Mouse (Mus musculus) erythroblast, embryonic 14.5 days (primary cell): ENCODE results near the gene Dstn. TPM values are rescaled to one million over a fixed set of nuclear protein-coding genes. Genes with fewer than 3 reads are reported as not detected.

Source experiments
- H3K27me3 ChIP-seq: 2 replicates; pipeline ENCODE4 v1.6.1; 2012; ENCODE audit warnings: inconsistent platforms; ENCODE audit not compliant: control insufficient read depth
- H3K36me3 ChIP-seq: 2 replicates; pipeline ENCODE4 v1.6.1; 2012; ENCODE audit warnings: mild to moderate bottlenecking, inconsistent platforms; ENCODE audit not compliant: control insufficient read depth
- H3K4me1 ChIP-seq: 2 replicates; pipeline ENCODE4 v1.6.1; 2012; ENCODE audit warnings: inconsistent platforms; ENCODE audit not compliant: control insufficient read depth
- H3K4me3 ChIP-seq: replicated peaks from 2 replicates; pipeline ENCODE3; 2012; ENCODE audit warnings: moderate library complexity, mild to moderate bottlenecking, inconsistent platforms
- H3K9me3 ChIP-seq: 2 replicates; pipeline ENCODE4 v1.6.1; 2012; ENCODE audit warnings: low read length, inconsistent platforms, mixed read lengths; ENCODE audit not compliant: control insufficient read depth
- GATA1 ChIP-seq: IDR thresholded peaks from 2 replicates; pipeline ENCODE4 v1.6.1; 2012; ENCODE audit warnings: low read length, inconsistent platforms, mixed read lengths
- TAL1 ChIP-seq: IDR thresholded peaks from 3 replicates; pipeline ENCODE4 v1.6.1; 2012; ENCODE audit warnings: low read length, inconsistent platforms, mixed read lengths
- polyA plus RNA-seq: library from polyadenylated mRNA; stranded (reverse); fragments of >175 nt; gene quantifications from 2 replicates; pipeline ENCODE4 v1.2.3, GENCODE M21; 2012

Dstn gene
- polyA plus RNA-seq, 1 experiment = 0.84 TPM

GRCm38 (mm10) chr2:143889131-143889859 is 25.8 kb upstream of the Dstn start:
- no peak overlapping the region for H3K4me3 ChIP-seq
- H3K4me1 ChIP-seq = peaks cover 7% of the 10 kb centered on the region
- no peaks in the 10 kb centered on the region for H3K27me3 ChIP-seq
- no peak for TF ChIP-seq GATA1
- no peak for TF ChIP-seq TAL1
- no peaks in the 10 kb centered on the region for H3K36me3 ChIP-seq
- no peaks in the 10 kb centered on the region for H3K9me3 ChIP-seq

- TF ChIP-seq GATA1 (no peak), TAL1 (no peak)
- Histone ChIP-seq H3K9me3 (no peaks in the 10 kb centered on the region), H3K27me3 (no peaks in the 10 kb centered on the region), H3K36me3 (no peaks in the 10 kb centered on the region), H3K4me1 (peaks cover 7% of the 10 kb centered on the region), H3K4me3 (no peak overlapping the region)
These were observed 25.2 kb upstream of the Dstn start for GRCm38 (mm10) chr2:143889860-143890433.

DNA sequence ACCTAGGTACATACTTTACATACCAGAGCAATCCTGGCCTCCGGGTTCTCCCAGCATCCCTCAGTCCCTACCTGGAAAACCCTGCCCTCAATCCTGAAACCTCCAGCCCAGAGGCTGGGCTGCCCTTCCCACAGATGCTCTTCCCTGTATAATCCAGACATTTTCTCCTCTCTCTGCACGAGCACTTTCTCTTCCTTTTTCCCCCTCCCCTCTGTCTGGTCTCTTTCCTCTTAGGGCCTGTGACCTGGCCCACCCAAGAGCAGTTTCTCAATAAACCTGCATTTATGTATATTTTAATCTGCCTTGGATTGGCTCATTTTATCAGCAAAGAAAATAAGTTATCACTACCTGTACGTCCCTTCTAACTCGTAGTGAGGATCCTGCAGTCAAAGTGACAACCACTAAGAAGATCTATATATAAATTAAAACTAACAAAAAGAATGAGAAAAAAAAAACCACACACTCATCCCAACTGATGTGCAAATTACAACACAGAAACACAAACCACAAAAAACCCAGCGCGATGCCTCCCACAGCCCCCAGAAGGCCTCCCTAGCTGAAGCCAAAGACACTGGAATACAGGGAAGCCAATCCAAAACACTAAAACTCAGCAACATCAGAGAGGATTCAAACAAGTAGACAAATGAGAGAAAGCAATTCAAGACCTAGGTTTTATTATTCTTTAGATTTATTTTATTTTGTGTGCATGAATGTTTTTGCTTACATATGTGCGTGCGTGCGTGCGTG is 23.6 kb upstream of the Dstn start:
- Histone ChIP-seq H3K36me3 (no peaks in the 10 kb centered on the region), H3K27me3 (no peaks in the 10 kb centered on the region), H3K4me1 (peaks cover 7% of the 10 kb centered on the region), H3K4me3 (no peak overlapping the region), H3K9me3 (no peaks in the 10 kb centered on the region)
- no peak for TF ChIP-seq GATA1
- TF ChIP-seq TAL1 = no peak

- H3K36me3 ChIP-seq = no peaks in the 10 kb centered on the region
- H3K9me3 ChIP-seq = no peaks in the 10 kb centered on the region
- TF ChIP-seq TAL1 = no peak
- no peak for TF ChIP-seq GATA1
- no peak overlapping the region for H3K4me3 ChIP-seq
- H3K27me3 ChIP-seq = no peaks in the 10 kb centered on the region
- peaks cover 21% of the 10 kb centered on the region for H3K4me1 ChIP-seq
These were observed 15.5 kb upstream of the Dstn start for GRCm38 (mm10) chr2:143899470-143900220.

DNA sequence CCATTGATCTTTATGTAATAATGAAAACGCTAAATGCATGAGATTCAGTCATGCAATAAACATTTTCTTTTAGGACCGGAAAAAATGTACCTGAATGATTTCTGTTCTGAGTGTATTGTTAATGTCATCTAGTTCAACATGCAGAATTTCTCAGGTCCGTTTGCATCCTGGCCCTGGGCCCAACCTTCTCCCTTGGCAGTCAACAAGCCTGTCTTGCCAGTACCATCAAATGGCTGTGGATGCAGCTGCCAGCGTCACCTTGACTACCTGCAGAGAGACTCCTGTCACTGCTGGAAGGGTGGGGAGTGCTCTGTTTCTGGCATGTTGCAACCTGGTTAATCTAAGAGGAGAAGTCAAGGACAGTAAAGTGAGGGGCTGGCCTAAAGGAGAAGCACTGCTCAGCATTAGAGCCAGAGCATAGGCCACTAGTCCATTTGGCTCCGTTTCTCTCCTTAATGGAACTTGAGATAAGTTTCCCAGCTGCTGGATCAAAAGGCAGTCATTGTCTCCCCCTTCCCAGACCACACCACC is 14.2 kb upstream of the Dstn start:
- TF ChIP-seq TAL1 (no peak), GATA1 (no peak)
- Histone ChIP-seq H3K4me3 (no peak overlapping the region), H3K27me3 (no peaks in the 10 kb centered on the region), H3K36me3 (no peaks in the 10 kb centered on the region), H3K9me3 (no peaks in the 10 kb centered on the region), H3K4me1 (peaks cover 21% of the 10 kb centered on the region)

GRCm38 (mm10) chr2:143903376-143904045 is 11.6 kb upstream of the Dstn start:
- no peaks in the 10 kb centered on the region for H3K36me3 ChIP-seq
- H3K4me3 ChIP-seq = no peak overlapping the region
- no peaks in the 10 kb centered on the region for H3K27me3 ChIP-seq
- H3K9me3 ChIP-seq = no peaks in the 10 kb centered on the region
- peaks cover 14% of the 10 kb centered on the region for H3K4me1 ChIP-seq
- TF ChIP-seq TAL1 (no peak), GATA1 (no peak)

DNA sequence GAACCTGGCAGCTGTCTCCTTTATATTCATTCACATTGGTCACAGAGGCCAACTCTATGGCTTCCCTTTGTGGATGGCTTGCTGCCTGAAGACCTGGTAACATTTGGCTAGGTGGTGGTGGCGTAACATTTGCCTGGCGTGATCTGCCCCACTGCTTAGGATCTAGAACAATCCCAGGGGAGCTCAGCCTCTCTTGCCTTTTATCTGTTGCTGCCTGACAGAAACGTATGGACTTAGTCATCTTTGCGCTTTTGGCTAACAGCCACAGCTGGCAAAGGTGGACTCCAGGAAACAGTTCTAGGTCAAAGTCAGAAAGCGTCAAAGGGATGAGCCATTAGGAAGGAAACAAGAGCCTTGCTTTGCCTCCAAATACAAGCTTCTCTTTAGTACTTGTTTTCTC is 10.2 kb upstream of the Dstn start:
- Histone ChIP-seq H3K4me1 (peaks cover 10% of the 10 kb centered on the region), H3K27me3 (no peaks in the 10 kb centered on the region), H3K4me3 (no peak overlapping the region), H3K9me3 (no peaks in the 10 kb centered on the region), H3K36me3 (no peaks in the 10 kb centered on the region)
- TF ChIP-seq GATA1 = no peak
- TF ChIP-seq TAL1 = no peak

DNA sequence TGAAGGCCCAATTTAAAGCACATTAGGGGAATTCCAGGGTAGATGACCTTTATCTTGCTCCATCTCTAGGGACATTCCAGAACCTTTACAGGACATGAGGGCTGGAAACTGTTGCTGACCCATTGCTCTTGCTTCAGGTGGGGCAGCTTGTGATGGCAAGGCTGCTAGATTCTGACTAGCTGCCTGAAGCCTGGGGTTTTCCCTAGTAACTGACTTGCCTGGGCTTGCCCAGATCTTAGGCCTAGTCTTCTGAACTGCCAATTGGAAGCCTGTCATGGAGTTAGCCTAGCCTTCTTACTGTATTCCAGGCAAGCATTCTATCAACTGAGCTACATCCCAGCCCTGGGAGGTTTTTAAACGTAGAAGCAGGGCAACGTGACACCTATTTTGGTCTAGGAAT is 5.9 kb upstream of the Dstn start:
- no peaks in the 10 kb centered on the region for H3K9me3 ChIP-seq
- no peak overlapping the region for H3K4me3 ChIP-seq
- peaks cover 36% of the 10 kb centered on the region for H3K4me1 ChIP-seq
- TF ChIP-seq TAL1 (no peak), GATA1 (no peak)
- no peaks in the 10 kb centered on the region for H3K36me3 ChIP-seq
- no peaks in the 10 kb centered on the region; the same call in none of the 2 replicates for H3K27me3 ChIP-seq
